Mouse (Mus musculus) layer of hippocampus, adult 6 months (tissue): ENCODE results near the gene Nodal. TPM values are rescaled to one million over a fixed set of nuclear protein-coding genes. Genes with fewer than 3 reads are reported as not detected.

Source experiments
- long read RNA-seq, 2 experiments: library from polyadenylated mRNA; unstranded; transcript quantifications; one replicate each; pipeline ENCODE4 v2.0.0; 2019 to 2020
- polyA plus RNA-seq: library from polyadenylated mRNA; unstranded; fragments of <200 nt; fragmentation: Nextera tagmentation; gene quantifications from 2 replicates; pipeline ENCODE4 v1.2.3, GENCODE M21; 2021

The Nodal gene
- 0.25 and 0.26 TPM in 2 replicates for polyA plus RNA-seq
- long read RNA-seq, experiment 1, partial matches to known transcripts: 1 of 2 reads
- long read RNA-seq, experiment 1, other reads (novel, unspliced or antisense): 0 of 2 reads
- long read RNA-seq, experiment 2, partial matches to known transcripts: 2 of 3 reads
- long read RNA-seq, experiment 2, other reads (novel, unspliced or antisense): 0 of 3 reads

DNA sequence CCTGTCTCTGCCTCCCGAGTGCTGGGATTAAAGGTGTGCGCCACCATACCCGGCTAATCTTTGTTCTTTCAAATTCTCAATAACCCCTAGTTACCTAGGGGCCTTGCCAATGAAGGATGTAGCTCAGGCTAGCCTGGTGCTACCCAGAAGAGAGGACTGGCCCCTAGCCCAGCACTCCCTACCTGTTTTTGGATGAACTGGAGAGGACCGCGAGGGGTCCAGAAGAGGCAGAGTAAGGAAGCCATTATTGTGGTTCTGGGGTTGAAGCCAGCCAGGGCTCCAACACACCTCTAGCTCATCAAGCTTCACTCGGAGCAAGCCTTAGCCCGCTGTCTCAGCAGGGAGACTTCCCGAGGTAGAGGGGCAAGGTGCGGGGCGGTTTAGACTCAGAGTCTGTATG is at the start of gene Nodal:
Gene Nodal, plus strand, starts transcription at position 301 of the 400 bp plus-strand sequence.

DNA sequence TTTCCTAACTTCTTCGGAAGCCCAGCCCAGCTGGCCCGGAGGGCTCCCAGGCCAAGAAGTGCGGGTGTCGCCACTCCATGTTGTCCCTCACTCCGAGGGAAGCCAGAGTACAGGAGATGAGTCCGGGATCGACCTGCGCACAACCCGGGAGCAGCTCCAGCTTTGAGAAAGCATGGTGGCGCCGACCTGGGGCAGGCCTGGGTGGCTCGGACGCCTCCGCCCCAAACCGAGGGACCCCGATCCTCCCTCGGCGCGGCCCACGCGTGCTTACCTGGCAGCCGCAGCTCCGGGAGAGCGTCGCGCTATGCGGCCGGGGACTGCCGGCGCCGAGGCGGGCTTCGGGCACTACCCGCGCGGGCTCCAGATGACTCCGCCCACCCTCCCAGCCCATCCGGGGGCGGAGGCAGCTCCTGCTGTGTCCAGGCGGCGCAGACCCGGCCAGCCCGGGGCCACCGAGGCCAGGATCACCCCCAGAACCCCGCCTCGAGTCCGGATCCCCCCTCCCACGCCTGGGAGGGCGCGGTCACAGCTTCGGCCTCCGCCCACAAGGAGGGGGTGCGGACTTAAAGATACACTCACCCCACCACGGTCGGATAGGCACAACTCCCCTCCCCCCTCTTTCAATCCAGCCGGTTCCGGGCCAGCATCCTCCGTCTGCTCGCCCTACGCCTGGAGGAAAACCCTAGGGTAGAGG is 34.6 kb upstream of the Nodal start, which contains the start of gene Pald1:
Gene Pald1, minus strand, starts transcription at position 510 of the 694 bp plus-strand sequence.

DNA sequence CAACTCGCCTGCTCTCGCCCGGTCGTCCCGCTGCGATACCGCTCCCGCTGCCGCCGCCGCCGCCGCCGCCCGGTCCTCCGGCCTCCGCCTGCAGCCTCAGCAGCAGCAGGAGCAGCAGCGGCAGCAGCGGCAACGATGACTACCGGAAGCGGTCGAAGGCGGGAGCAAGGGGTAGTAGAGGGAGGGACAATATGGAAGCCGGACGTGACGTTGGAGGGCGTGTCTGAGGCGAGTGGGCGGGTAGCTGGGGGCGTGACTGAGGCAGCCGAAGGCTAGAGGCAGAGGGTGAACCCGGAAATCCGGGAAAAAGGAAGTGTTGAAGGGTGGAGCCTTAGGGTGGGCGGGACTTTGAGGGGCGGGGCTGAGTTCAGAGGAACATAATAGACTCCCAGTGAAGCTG is 34.9 kb downstream of the Nodal start, which contains the start of gene Eif4ebp2:
Gene Eif4ebp2, minus strand, starts transcription at position 17 of the 400 bp plus-strand sequence.

Other genes with a start within 250 kb of the Nodal start
- gene Tbata, start 246.0 kb upstream of the Nodal start, polyA plus RNA-seq: 7.7 and 8.8 TPM in 2 replicates
- 0.09 and 0.16 TPM in 2 replicates for gene Adamts14, start 144.5 kb upstream of the Nodal start, polyA plus RNA-seq
- not detected in 2 replicates for gene Prf1, start 120.1 kb upstream of the Nodal start, polyA plus RNA-seq
- 3.0 and 3.5 TPM in 2 replicates for gene Pald1, start 34.4 kb upstream of the Nodal start, polyA plus RNA-seq
- 8.5 and 11.7 TPM in 2 replicates for gene Eif4ebp2, start 34.7 kb downstream of the Nodal start, polyA plus RNA-seq
- gene Lrrc20, start 57.8 kb downstream of the Nodal start, polyA plus RNA-seq: 7.7 and 7.8 TPM in 2 replicates
- 3.0 and 3.6 TPM in 2 replicates for gene Npffr1, start 177.5 kb downstream of the Nodal start, polyA plus RNA-seq
- 150 and 155 TPM in 2 replicates for gene Ppa1, start 230.6 kb downstream of the Nodal start, polyA plus RNA-seq